Mouse (Mus musculus): Measurements from ENCODE around the gene Lsr. TPM values are rescaled to one million over a fixed set of nuclear protein-coding genes. Genes with fewer than 3 reads are reported as not detected.

Lsr gene
- polyA plus RNA-seq, 1 experiment from 2014 or later: 57.9 TPM

GRCm38 (mm10) chr7:30958866-30959487, 14.3 kb downstream of the Lsr start:
- Histone ChIP-seq H3K4me1 (ENCODE audit: insufficient read depth, low read depth, low read length) (peaks cover 17% of the 10 kb centered on the region), H3K9ac (replicated peaks; ENCODE audit: low read depth) (no peak overlapping the region), H3K4me3 (ENCODE audit: low read depth, low read length) (no peak overlapping the region), H3K27me3 (replicated peaks; ENCODE audit: insufficient read depth, low read length) (no peaks in the 10 kb centered on the region), H3K27ac (ENCODE audit: low read length) (no peak overlapping the region), H3K9me3 (ENCODE audit: low read length) (no peaks in the 10 kb centered on the region), H3K36me3 (ENCODE audit: insufficient read depth, low read length) (no peaks in the 10 kb centered on the region; the same call in 1 of the 2 replicates), H3K4me2 (replicated peaks; ENCODE audit: low read depth, low read length) (no peak overlapping the region)
- DNase-seq (ENCODE audit: low spot score) (no peak), ATAC-seq (no peak)
- TF ChIP-seq CTCF (IDR thresholded peaks at IDR 0.05) (no peak), EP300 (IDR thresholded peaks at IDR 0.05) (no peak)
- WGBS: 94% methylated on average over 9 of the region's 9 CpGs

- TF ChIP-seq EP300 (IDR thresholded peaks at IDR 0.05) (no peak), CTCF (IDR thresholded peaks at IDR 0.05) (no peak)
- no peaks in the 10 kb centered on the region for H3K9me3 ChIP-seq (ENCODE audit: low read length)
- WGBS: 68% methylated on average over 28 of the region's 28 CpGs
Measured at GRCm38 (mm10) chr7:30958109-30958865, 15.0 kb downstream of the Lsr start.

GRCm38 (mm10) chr7:30957367-30957783, 15.9 kb downstream of the Lsr start:
- WGBS: under 1% methylated on average over 42 of the region's 43 CpGs
- peaks cover 17% of the 10 kb centered on the region for H3K4me1 ChIP-seq (ENCODE audit: insufficient read depth, low read depth, low read length)
- H3K36me3 ChIP-seq (ENCODE audit: insufficient read depth, low read length): peaks cover 12% of the 10 kb centered on the region
- no peaks in the 10 kb centered on the region for H3K9me3 ChIP-seq (ENCODE audit: low read length)
- peak overlapping the region; percentile 98 for H3K27ac ChIP-seq (ENCODE audit: low read length)
- H3K9ac ChIP-seq (replicated peaks; ENCODE audit: low read depth): peak overlapping the region; percentile 98
- peak overlapping the region; percentile 78 for H3K4me2 ChIP-seq (replicated peaks; ENCODE audit: low read depth, low read length)
- peak overlapping the region; percentile 96 for H3K4me3 ChIP-seq (ENCODE audit: low read depth, low read length)
- peak; percentile 90 for DNase-seq (ENCODE audit: low spot score)
- no peaks in the 10 kb centered on the region for H3K27me3 ChIP-seq (replicated peaks; ENCODE audit: insufficient read depth, low read length)
- TF ChIP-seq CTCF (IDR thresholded peaks at IDR 0.05) (no peak), EP300 (IDR thresholded peaks at IDR 0.05) (no peak)
- ATAC-seq: peak; percentile 66

More at GRCm38 (mm10) chr7:30958109-30958865, 15.0 kb downstream of the Lsr start:
- H3K9ac ChIP-seq (replicated peaks; ENCODE audit: low read depth): peak overlapping the region; percentile 98
- peak overlapping the region; percentile 96 for H3K4me3 ChIP-seq (ENCODE audit: low read depth, low read length)
- H3K36me3 ChIP-seq (ENCODE audit: insufficient read depth, low read length): peaks cover 4% of the 10 kb centered on the region; the same call in 1 of the 2 replicates
- H3K27ac ChIP-seq (ENCODE audit: low read length): peak overlapping the region; percentile 98
- peaks cover 17% of the 10 kb centered on the region for H3K4me1 ChIP-seq (ENCODE audit: insufficient read depth, low read depth, low read length)
- H3K4me2 ChIP-seq (replicated peaks; ENCODE audit: low read depth, low read length): peak overlapping the region; percentile 78
- no peak for DNase-seq (ENCODE audit: low spot score)
- no peaks in the 10 kb centered on the region for H3K27me3 ChIP-seq (replicated peaks; ENCODE audit: insufficient read depth, low read length)
- ATAC-seq: no peak

- peak within 1 kb of the TSS; percentile 98 for H3K27ac ChIP-seq (ENCODE audit: low read length)
- TF ChIP-seq EP300 (IDR thresholded peaks at IDR 0.05) (no peak), CTCF (IDR thresholded peaks at IDR 0.05) (no peak)
- H3K4me1 ChIP-seq (ENCODE audit: insufficient read depth, low read depth, low read length): peaks cover 17% of the 10 kb centered on the region
- WGBS: 0% methylated on average over 3 of the region's 82 CpGs
- H3K4me3 ChIP-seq (ENCODE audit: low read depth, low read length): peak within 1 kb of the TSS; percentile 96
- H3K4me2 ChIP-seq (replicated peaks; ENCODE audit: low read depth, low read length): peak within 1 kb of the TSS; percentile 78
- H3K9me3 ChIP-seq (ENCODE audit: low read length): no peaks in the 10 kb centered on the region
- peaks cover 16% of the 10 kb centered on the region for H3K36me3 ChIP-seq (ENCODE audit: insufficient read depth, low read length)
- H3K27me3 ChIP-seq (replicated peaks; ENCODE audit: insufficient read depth, low read length): no peaks in the 10 kb centered on the region
- ATAC-seq (peak; percentile 67), DNase-seq (ENCODE audit: low spot score) (peak; percentile 95)
- H3K9ac ChIP-seq (replicated peaks; ENCODE audit: low read depth): peak within 1 kb of the TSS; percentile 98
Measured at GRCm38 (mm10) chr7:30956756-30957366, 16.4 kb downstream of the Lsr start, which contains the start of gene Usf2. Gene Usf2, minus strand, starts transcription at chr7:30956803.

GRCm38 (mm10) chr7:30956357-30956751, 16.9 kb downstream of the Lsr start:
- Histone ChIP-seq H3K27ac (ENCODE audit: low read length) (peak overlapping the region; percentile 98), H3K36me3 (ENCODE audit: insufficient read depth, low read length) (peaks cover 20% of the 10 kb centered on the region), H3K4me2 (replicated peaks; ENCODE audit: low read depth, low read length) (peak overlapping the region; percentile 78), H3K4me3 (ENCODE audit: low read depth, low read length) (peak overlapping the region; percentile 96), H3K4me1 (ENCODE audit: insufficient read depth, low read depth, low read length) (peaks cover 17% of the 10 kb centered on the region), H3K9me3 (ENCODE audit: low read length) (no peaks in the 10 kb centered on the region), H3K27me3 (replicated peaks; ENCODE audit: insufficient read depth, low read length) (no peaks in the 10 kb centered on the region), H3K9ac (replicated peaks; ENCODE audit: low read depth) (peak overlapping the region; percentile 98)
- TF ChIP-seq EP300 (IDR thresholded peaks at IDR 0.05) (no peak), CTCF (IDR thresholded peaks at IDR 0.05) (no peak)
- under 1% methylated on average over 28 of the region's 49 CpGs for WGBS
- ATAC-seq: peak; percentile 43
- DNase-seq (ENCODE audit: low spot score): peak; percentile 48

All from lung, postnatal 0 days (tissue).